Mouse (Mus musculus) kidney, postnatal 0 days (tissue): Measurements from ENCODE around the gene Tha1. TPM values are rescaled to one million over a fixed set of nuclear protein-coding genes. Genes with fewer than 3 reads are reported as not detected.

Source experiments
- ATAC-seq: fragments of 200-750 bp; cut with Nextera tagmentation; replicated peaks from 2 replicates; pipeline ENCODE4 v1.8.0; 2017; ENCODE audit warnings: low read depth, moderate number of reproducible peaks, moderate TSS enrichment, moderate library complexity; ENCODE audit not compliant: low FRiP score
- DNase-seq: peaks from one replicate; pipeline ENCODE4 v3.0.0-alpha.2; 2016; ENCODE audit warnings: low spot score
- H3K27ac ChIP-seq: fragments of 300-500 bp; sonication (generic); 2 replicates; pipeline ENCODE4 v1.5.1; 2014; ENCODE audit warnings: mild to moderate bottlenecking
- H3K27me3 ChIP-seq: fragments of 300-500 bp; sonication (generic); 2 replicates; pipeline ENCODE4 v1.6.1; 2014; ENCODE audit warnings: low read length, mixed read lengths; ENCODE audit not compliant: insufficient read depth
- H3K36me3 ChIP-seq: fragments of 300-500 bp; sonication (generic); 2 replicates; pipeline ENCODE4 v1.6.1; 2014; ENCODE audit warnings: low read length, mixed read lengths; ENCODE audit not compliant: insufficient read depth
- H3K4me1 ChIP-seq: fragments of 300-500 bp; sonication (generic); replicated peaks from 2 replicates; pipeline ENCODE4 v1.6.1; 2014; ENCODE audit warnings: antibody characterized with exemption, low read length, mixed read lengths; ENCODE audit not compliant: insufficient read depth
- H3K4me2 ChIP-seq: fragments of 300-500 bp; sonication (generic); 2 replicates; pipeline ENCODE4 v1.6.1; 2014; ENCODE audit warnings: mild to moderate bottlenecking, low read length, moderate library complexity, mixed read lengths
- H3K4me3 ChIP-seq: fragments of 300-500 bp; sonication (generic); replicated peaks from 2 replicates; pipeline ENCODE4 v1.5.1; 2014; ENCODE audit warnings: low read depth, low read length
- H3K9ac ChIP-seq: fragments of 300-500 bp; sonication (generic); 2 replicates; pipeline ENCODE4 v1.6.1; 2014; ENCODE audit warnings: low read depth, low read length
- H3K9me3 ChIP-seq: fragments of 300-500 bp; sonication (generic); replicated peaks from 2 replicates; pipeline ENCODE4 v1.6.1; 2016; ENCODE audit warnings: low read length, inconsistent platforms, mixed read lengths
- CTCF ChIP-seq: IDR thresholded peaks from 2 replicates; pipeline ENCODE4 v1.5.1; 2016; ENCODE audit warnings: antibody characterized with exemption, low read depth, mild to moderate bottlenecking, moderate library complexity
- WGBS: fragments of 180-500 bp; shearing (Covaris S2); extraction: QIAGEN DNeasy Blood & Tissue Kit; methylation state at CpG from one replicate; pipeline ENCODE4 v1.1.7; 2014; 5-methylcytosine and 5-hydroxymethylcytosine counted together
- polyA plus RNA-seq: library from polyadenylated mRNA; unstranded; fragments of >200 nt; fragmentation: Nextera tagmentation; extraction: Ambion mirVana; gene quantifications from 2 replicates; pipeline ENCODE4 v1.2.1, GENCODE M21; 2015

Gene Tha1
- polyA plus RNA-seq, 1 experiment from 2014 or later = 6.4 TPM

DNA sequence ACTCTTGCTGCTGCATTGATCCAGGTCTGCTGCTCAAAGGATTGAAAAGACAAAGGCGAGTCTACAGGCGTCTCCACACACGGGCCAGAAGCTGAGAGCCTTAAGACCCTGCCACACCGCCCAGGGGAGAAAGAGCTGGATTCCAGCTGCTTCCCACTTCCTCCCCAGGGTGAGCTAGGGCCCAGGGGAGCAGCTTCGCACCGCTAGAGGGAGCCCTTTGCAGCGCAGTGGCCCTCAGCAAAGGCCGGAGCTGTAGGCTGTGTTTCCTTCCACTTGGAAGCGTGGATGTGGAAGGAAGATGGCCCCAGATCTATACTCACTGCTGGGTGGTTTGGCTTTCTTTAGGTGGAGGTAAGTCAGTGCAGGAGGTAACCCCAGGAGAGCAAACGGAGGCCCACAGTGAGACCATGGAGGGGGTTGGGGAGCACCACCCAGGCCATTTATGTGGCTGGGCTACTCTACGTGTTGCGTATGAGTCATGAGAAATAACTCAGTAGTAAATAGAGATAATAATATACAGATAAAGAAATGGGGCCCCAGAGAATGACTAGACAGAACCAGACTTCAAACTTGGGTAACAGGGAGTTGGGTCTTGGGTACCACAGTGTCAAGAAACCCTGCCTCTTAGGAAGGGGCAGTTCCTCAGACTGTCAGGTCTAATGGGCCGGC is 39.5 kb upstream of the Tha1 start:
- peak; percentile 57 for ATAC-seq
- Histone ChIP-seq H3K9ac (no peak overlapping the region), H3K9me3 (no peaks in the 10 kb centered on the region; the same call in 1 of the 2 replicates), H3K4me2 (peak overlapping the region; percentile 1; the same call in 1 of the 2 replicates), H3K27me3 (no peaks in the 10 kb centered on the region), H3K4me1 (no peaks in the 10 kb centered on the region), H3K27ac (no peak overlapping the region), H3K36me3 (no peaks in the 10 kb centered on the region), H3K4me3 (no peak overlapping the region)
- WGBS = 32% methylated on average over 13 of the region's 13 CpGs
- peak; percentile 94 for DNase-seq
- peak; percentile 96 for TF ChIP-seq CTCF

- H3K4me3 ChIP-seq = no peak overlapping the region
- no peaks in the 10 kb centered on the region for H3K9me3 ChIP-seq
- ATAC-seq (no peak), DNase-seq (no peak)
- no peak overlapping the region for H3K4me2 ChIP-seq
- WGBS = 81% methylated on average over 8 of the region's 8 CpGs
- no peak for TF ChIP-seq CTCF
- H3K36me3 ChIP-seq = no peaks in the 10 kb centered on the region
- no peak overlapping the region for H3K9ac ChIP-seq
- H3K27ac ChIP-seq = no peak overlapping the region
- H3K27me3 ChIP-seq = no peaks in the 10 kb centered on the region
- H3K4me1 ChIP-seq = no peaks in the 10 kb centered on the region
These were observed 36.1 kb upstream of the Tha1 start for GRCm38 (mm10) chr11:117909337-117909736.

DNA sequence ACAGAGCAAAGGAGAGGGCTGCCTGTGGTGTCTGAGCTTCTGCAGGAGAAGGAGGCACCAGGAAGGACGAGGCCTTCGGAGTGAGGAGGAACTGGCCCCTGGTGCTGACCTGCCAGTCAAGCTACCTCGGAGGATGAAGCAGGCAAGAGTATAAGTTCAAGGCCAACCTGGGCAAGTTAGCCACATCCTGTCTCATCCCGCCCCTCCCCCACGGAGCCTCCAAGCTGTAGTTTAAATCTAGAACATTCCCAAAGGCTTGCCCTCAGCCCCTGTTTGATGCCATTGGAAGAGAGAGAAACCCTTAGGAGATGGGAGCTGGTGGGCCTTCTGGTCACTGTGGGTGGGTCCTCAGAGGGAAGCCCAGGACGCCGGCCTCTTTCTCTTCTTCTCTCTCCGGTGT is 31.2 kb upstream of the Tha1 start:
- H3K9me3 ChIP-seq = no peaks in the 10 kb centered on the region
- no peak overlapping the region for H3K9ac ChIP-seq
- WGBS = 77% methylated on average over 8 of the region's 8 CpGs
- H3K4me1 ChIP-seq = no peaks in the 10 kb centered on the region
- H3K4me2 ChIP-seq = no peak overlapping the region
- H3K36me3 ChIP-seq = no peaks in the 10 kb centered on the region
- no peak for DNase-seq
- H3K27ac ChIP-seq = no peak overlapping the region
- TF ChIP-seq CTCF = no peak
- ATAC-seq = no peak
- no peak overlapping the region for H3K4me3 ChIP-seq
- no peaks in the 10 kb centered on the region for H3K27me3 ChIP-seq

DNA sequence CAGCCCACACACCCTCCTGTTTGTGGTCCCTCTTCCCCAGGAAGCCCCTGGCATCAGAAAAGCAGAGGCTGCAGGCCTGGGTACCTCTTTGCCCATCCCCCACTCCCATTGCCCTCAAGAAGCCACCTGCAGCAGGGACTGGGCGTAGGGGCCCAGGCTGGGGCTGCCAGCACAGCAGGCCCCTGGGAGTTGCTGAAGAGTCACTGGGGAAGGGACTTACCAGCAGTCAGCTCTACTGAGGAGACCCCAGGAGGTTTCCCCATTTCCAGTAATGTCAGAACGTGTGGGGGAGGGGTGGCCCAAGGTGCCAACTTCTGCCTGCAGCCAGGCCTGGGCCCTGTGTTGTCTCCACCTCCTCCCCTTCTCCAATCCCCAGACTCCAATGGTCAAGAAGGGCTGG is 29.0 kb upstream of the Tha1 start:
- Histone ChIP-seq H3K27me3 (no peaks in the 10 kb centered on the region), H3K4me1 (no peaks in the 10 kb centered on the region), H3K4me3 (no peak overlapping the region), H3K9ac (no peak overlapping the region), H3K9me3 (no peaks in the 10 kb centered on the region), H3K4me2 (no peak overlapping the region), H3K27ac (no peak overlapping the region), H3K36me3 (no peaks in the 10 kb centered on the region)
- DNase-seq (no peak), ATAC-seq (no peak)
- TF ChIP-seq CTCF = no peak
- 88% methylated on average over 2 of the region's 2 CpGs for WGBS

DNA sequence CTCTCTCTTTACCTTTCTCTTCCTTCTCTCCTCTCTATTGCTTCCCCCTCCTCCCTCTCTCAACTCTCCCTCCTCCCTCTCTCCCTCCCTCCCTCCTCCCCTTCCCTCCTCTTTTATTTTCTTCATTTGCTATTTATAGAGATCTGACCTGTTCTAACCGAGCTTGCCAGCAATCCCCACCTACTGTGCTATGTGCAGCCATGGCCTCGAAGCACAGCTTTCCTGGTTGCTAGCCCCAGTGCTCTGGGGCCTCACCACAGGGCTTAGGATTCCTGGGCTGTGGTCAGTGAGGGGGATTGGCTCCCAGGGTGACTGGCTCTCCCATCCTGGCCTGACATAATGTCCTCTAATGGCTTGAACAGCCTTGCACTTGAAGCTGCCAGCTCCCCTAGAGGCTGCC is 23.3 kb upstream of the Tha1 start:
- no peak overlapping the region for H3K4me2 ChIP-seq
- ATAC-seq (no peak), DNase-seq (no peak)
- 23% methylated on average over 2 of the region's 2 CpGs for WGBS
- no peaks in the 10 kb centered on the region for H3K36me3 ChIP-seq
- H3K4me3 ChIP-seq = no peak overlapping the region
- no peak overlapping the region for H3K27ac ChIP-seq
- no peak for TF ChIP-seq CTCF
- H3K4me1 ChIP-seq = peaks cover 4% of the 10 kb centered on the region; the same call in 1 of the 2 replicates
- no peak overlapping the region for H3K9ac ChIP-seq
- H3K9me3 ChIP-seq = no peaks in the 10 kb centered on the region
- no peaks in the 10 kb centered on the region for H3K27me3 ChIP-seq

- Histone ChIP-seq H3K27ac (no peak overlapping the region), H3K9ac (no peak overlapping the region), H3K4me1 (peaks cover 21% of the 10 kb centered on the region), H3K4me3 (no peak overlapping the region), H3K4me2 (no peak overlapping the region), H3K36me3 (no peaks in the 10 kb centered on the region), H3K27me3 (no peaks in the 10 kb centered on the region), H3K9me3 (no peaks in the 10 kb centered on the region)
- TF ChIP-seq CTCF = no peak
- no peak for ATAC-seq
- DNase-seq = no peak
- 59% methylated on average over 10 of the region's 10 CpGs for WGBS
These were observed 21.4 kb upstream of the Tha1 start for GRCm38 (mm10) chr11:117894676-117895075.

- H3K36me3 ChIP-seq = no peaks in the 10 kb centered on the region
- peaks cover 4% of the 10 kb centered on the region; the same call in 1 of the 2 replicates for H3K27me3 ChIP-seq
- ATAC-seq (no peak), DNase-seq (no peak)
- 76% methylated on average over 6 of the region's 6 CpGs for WGBS
- H3K4me3 ChIP-seq = no peak overlapping the region
- H3K27ac ChIP-seq = no peak overlapping the region
- no peaks in the 10 kb centered on the region for H3K9me3 ChIP-seq
- H3K4me1 ChIP-seq = peaks cover 34% of the 10 kb centered on the region
- H3K4me2 ChIP-seq = no peak overlapping the region
- TF ChIP-seq CTCF = no peak
- no peak overlapping the region for H3K9ac ChIP-seq
These were observed 18.9 kb upstream of the Tha1 start for GRCm38 (mm10) chr11:117892199-117892598.
